Comparison of ENCODE assay signal across 14 mouse cellular contexts in the genomic region with DNA sequence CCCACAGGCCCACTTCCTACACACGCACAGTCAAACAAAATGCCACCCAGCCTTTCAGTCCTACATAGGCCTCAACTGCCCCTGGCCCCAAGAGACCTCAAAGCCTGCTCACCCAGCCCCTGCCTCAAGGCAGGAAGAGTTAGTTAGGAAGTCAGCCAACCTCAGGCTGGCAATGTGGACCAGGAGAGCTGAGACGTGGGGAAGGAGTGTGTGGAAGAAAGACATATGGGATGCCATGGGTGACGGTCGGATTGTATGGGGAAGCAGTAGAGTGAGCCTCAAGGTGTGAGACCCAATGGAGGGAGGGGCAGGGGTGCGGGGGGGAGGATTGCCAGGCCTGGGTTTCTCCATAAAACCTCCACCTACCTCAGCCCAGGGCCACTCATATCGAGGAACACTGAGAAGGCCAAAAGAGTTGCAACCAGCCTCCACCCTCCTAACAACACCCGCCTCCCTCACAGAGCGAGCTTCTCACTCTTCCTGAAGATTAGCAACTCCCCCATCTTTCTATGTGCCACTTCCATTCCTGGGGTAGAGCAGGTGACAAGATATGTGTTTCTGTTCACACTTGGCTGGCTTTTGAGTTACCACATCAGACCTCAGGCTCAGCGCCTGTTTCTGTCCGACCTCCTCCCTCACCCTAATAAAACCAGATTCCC. TPM values are rescaled to one million over a fixed set of nuclear protein-coding genes. Genes with fewer than 3 reads are reported as not detected.
DNase-seq lines count a peak whose midpoint lies in the region; ATAC-seq and TF ChIP-seq lines count a peak whose summit lies in the region.
"Had no signal": no experiment of that assay in that cellular context is flagged by ENCODE, and none has a peak within 500 bp of the region (broad histone marks: within the 10 kb centered on the region; RNA-seq: fewer than 3 reads in every experiment).

No protein-coding gene starts in this region.

- H3K36me3 ChIP-seq in forebrain, embryonic 10.5 days (replicated peaks): peaks cover 55% of the 10 kb centered on the region
- H3K36me3 ChIP-seq in forebrain, postnatal 0 days (ENCODE audit: insufficient read depth): peaks cover 3% of the 10 kb centered on the region; the same call in 1 of the 2 replicates
- no peaks in the 10 kb centered on the region for H3K36me3 ChIP-seq in lung, embryonic 15.5 days
- 0 out of 2 replicates have a peak, but pooled peaks cover 5% of the 10 kb centered on the region for H3K36me3 ChIP-seq in hindbrain, embryonic 14.5 days (replicated peaks; ENCODE audit: control insufficient read depth, insufficient read depth)
- no peaks in the 10 kb centered on the region for H3K36me3 ChIP-seq in stomach, embryonic 16.5 days (ENCODE audit: control insufficient read depth, insufficient read depth, low read length)

- no peak for ATAC-seq in forebrain, postnatal 0 days
- ATAC-seq in lung, embryonic 15.5 days (ENCODE audit: borderline replicate concordance, extremely low read depth, low FRiP score, low TSS enrichment): no peak
- no peak for ATAC-seq in hindbrain, embryonic 14.5 days (ENCODE audit: low FRiP score)
- no peak for ATAC-seq in stomach, embryonic 16.5 days (ENCODE audit: insufficient read depth, low FRiP score)

- no peaks in the 10 kb centered on the region for H3K9me3 ChIP-seq in forebrain, embryonic 10.5 days
- H3K9me3 ChIP-seq in forebrain, postnatal 0 days (ENCODE audit: low read length): no peaks in the 10 kb centered on the region
- H3K9me3 ChIP-seq in lung, embryonic 15.5 days: no peaks in the 10 kb centered on the region
- no peaks in the 10 kb centered on the region for H3K9me3 ChIP-seq in hindbrain, embryonic 14.5 days (ENCODE audit: control insufficient read depth, low read length)
- no peaks in the 10 kb centered on the region for H3K9me3 ChIP-seq in stomach, embryonic 16.5 days (replicated peaks; ENCODE audit: control insufficient read depth, low read length)
- H3K9me3 ChIP-seq: limb, embryonic 12.5 days had no signal

- 84% methylated on average over 10 of the region's 10 CpGs for WGBS in forebrain, embryonic 10.5 days
- 53% methylated on average over 10 of the region's 10 CpGs for WGBS in forebrain, postnatal 0 days
- 74% methylated on average over 10 of the region's 10 CpGs for WGBS in lung, embryonic 15.5 days
- WGBS in hindbrain, embryonic 14.5 days: 53% methylated on average over 10 of the region's 10 CpGs
- 74% methylated on average over 10 of the region's 10 CpGs for WGBS in stomach, embryonic 16.5 days

- TF ChIP-seq CTCF in forebrain, postnatal 0 days (IDR thresholded peaks at IDR 0.05; ENCODE audit: low read depth): no peak

- no peaks in the 10 kb centered on the region for H3K27me3 ChIP-seq in forebrain, embryonic 10.5 days (ENCODE audit: poor library complexity, severe bottlenecking)
- H3K27me3 ChIP-seq in forebrain, postnatal 0 days (ENCODE audit: insufficient read depth, low read length): no peaks in the 10 kb centered on the region
- H3K27me3 ChIP-seq in lung, embryonic 15.5 days: no peaks in the 10 kb centered on the region
- H3K27me3 ChIP-seq in hindbrain, embryonic 14.5 days (ENCODE audit: control insufficient read depth, insufficient read depth, low read length): no peaks in the 10 kb centered on the region
- H3K27me3 ChIP-seq in stomach, embryonic 16.5 days (ENCODE audit: control insufficient read depth, insufficient read depth, low read length): no peaks in the 10 kb centered on the region
- H3K27me3 ChIP-seq: limb, embryonic 12.5 days had no signal

- peak overlapping the region; percentile 16; the same call in 1 of the 2 replicates for H3K4me3 ChIP-seq in forebrain, embryonic 10.5 days
- no peak overlapping the region for H3K4me3 ChIP-seq in forebrain, postnatal 0 days (ENCODE audit: low read depth, low read length)
- H3K4me3 ChIP-seq in lung, embryonic 15.5 days: no peak overlapping the region
- H3K4me3 ChIP-seq in hindbrain, embryonic 14.5 days (replicated peaks; ENCODE audit: low read length): no peak overlapping the region
- no peak overlapping the region for H3K4me3 ChIP-seq in stomach, embryonic 16.5 days (replicated peaks; ENCODE audit: low read length)
- H3K4me3 ChIP-seq: limb, embryonic 12.5 days had no signal

- H3K4me2 ChIP-seq in forebrain, postnatal 0 days (ENCODE audit: low read depth): no peak overlapping the region
- no peak overlapping the region for H3K4me2 ChIP-seq in lung, embryonic 15.5 days
- H3K4me2 ChIP-seq in hindbrain, embryonic 14.5 days (replicated peaks): peak overlapping the region; percentile 3; the same call in 1 of the 2 replicates
- H3K4me2 ChIP-seq in stomach, embryonic 16.5 days (ENCODE audit: low read depth, low read length): no peak overlapping the region
- H3K4me2 ChIP-seq: limb, embryonic 12.5 days had no signal

- peaks cover 99% of the 10 kb centered on the region for H3K4me1 ChIP-seq in forebrain, embryonic 10.5 days
- H3K4me1 ChIP-seq in forebrain, postnatal 0 days (ENCODE audit: insufficient read depth): peaks cover 54% of the 10 kb centered on the region
- H3K4me1 ChIP-seq in lung, embryonic 15.5 days: peaks cover 55% of the 10 kb centered on the region
- peaks cover 88% of the 10 kb centered on the region for H3K4me1 ChIP-seq in hindbrain, embryonic 14.5 days (replicated peaks; ENCODE audit: control insufficient read depth, insufficient read depth, low read length)
- H3K4me1 ChIP-seq in stomach, embryonic 16.5 days (ENCODE audit: control insufficient read depth, insufficient read depth, low read length): peaks cover 50% of the 10 kb centered on the region

- no peak for DNase-seq in forebrain, embryonic 10.5 days (ENCODE audit: extremely low spot score, low spot score)
- no peak for DNase-seq in forebrain, postnatal 0 days
- no peak for DNase-seq in lung, adult 18-20 months
- DNase-seq in hindbrain, embryonic 14.5 days (ENCODE audit: low spot score): no peak
- DNase-seq in adrenal gland, postnatal 10 days: no peak
- no peak for DNase-seq in gastrocnemius, adult 8-10 months (ENCODE audit: low spot score in 2 of 2)
- DNase-seq: cerebellum, adult 9-10 months; gastrocnemius, postnatal 36 days; heart, postnatal 4 days; kidney, postnatal 36 days had no signal

- H3K27ac ChIP-seq in forebrain, embryonic 10.5 days: peak overlapping the region; percentile 95
- no peak overlapping the region for H3K27ac ChIP-seq in forebrain, postnatal 0 days (ENCODE audit: low read depth, low read length)
- peak overlapping the region; percentile 44 for H3K27ac ChIP-seq in lung, embryonic 15.5 days
- H3K27ac ChIP-seq in hindbrain, embryonic 14.5 days: no peak overlapping the region
- peak overlapping the region; percentile 80 for H3K27ac ChIP-seq in stomach, embryonic 16.5 days (ENCODE audit: low read length)

- H3K9ac ChIP-seq in forebrain, postnatal 0 days: no peak overlapping the region
- H3K9ac ChIP-seq in lung, embryonic 15.5 days: no peak overlapping the region
- peak overlapping the region; percentile 19; the same call in 1 of the 2 replicates for H3K9ac ChIP-seq in hindbrain, embryonic 14.5 days
- H3K9ac ChIP-seq in stomach, embryonic 16.5 days (ENCODE audit: low read length): peak overlapping the region; percentile 34; the same call in 1 of the 2 replicates
- H3K9ac ChIP-seq: limb, embryonic 12.5 days had no signal

RNA-seq across cellular contexts. Expression of a gene that starts 8.3 kb away (rescaled TPM):
- polyA plus RNA-seq in forebrain, embryonic 10.5 days (2016; fragmentation: Nextera tagmentation; extraction: Ambion mirVana): 40.6 and 41.7 TPM in 2 replicates
- total RNA-seq in forebrain, postnatal 0 days (2014; rRNA removed): 47.2 and 63.4 TPM in 2 replicates
- 35.3 and 37.3 TPM in 2 replicates for polyA plus RNA-seq in forebrain, postnatal 0 days (2015; fragmentation: Nextera tagmentation; extraction: Ambion mirVana)
- polyA plus RNA-seq in lung, embryonic 15.5 days (2015; fragmentation: Nextera tagmentation; extraction: Ambion mirVana): 11.5 and 14.1 TPM in 2 replicates
- polyA plus RNA-seq in hindbrain, embryonic 14.5 days (2014; fragmentation: Nextera tagmentation; extraction: Ambion mirVana): 48.9 and 49.5 TPM in 2 replicates
- polyA plus RNA-seq in stomach, embryonic 16.5 days (2015; fragmentation: Nextera tagmentation; extraction: Ambion mirVana): 9.7 and 10.6 TPM in 2 replicates
- 10 to 100 TPM in 1 of 2 experiments, 1 to 10 TPM in 1; 6.3 to 10.6 TPM for total RNA-seq in adrenal gland, postnatal 10 days (2021)
- total RNA-seq in gastrocnemius, adult 8-10 months (2022): 1 to 10 TPM in 1 of 4 experiments, under 1 TPM in 3; 0.75 to 1.4 (median 0.85) TPM

RNA-seq across cellular contexts. Expression of a gene that starts 37.4 kb away (rescaled TPM):
- 1.6 and 2.7 TPM in 2 replicates for polyA plus RNA-seq in forebrain, embryonic 10.5 days (2016; fragmentation: Nextera tagmentation; extraction: Ambion mirVana)
- 0.95 and 1.0 TPM in 2 replicates for total RNA-seq in forebrain, postnatal 0 days (2014; rRNA removed)
- 0.20 and 0.47 TPM in 2 replicates for polyA plus RNA-seq in forebrain, postnatal 0 days (2015; fragmentation: Nextera tagmentation; extraction: Ambion mirVana)
- not detected in 2 replicates for polyA plus RNA-seq in lung, embryonic 15.5 days (2015; fragmentation: Nextera tagmentation; extraction: Ambion mirVana)
- 2.7 and 3.6 TPM in 2 replicates for polyA plus RNA-seq in hindbrain, embryonic 14.5 days (2014; fragmentation: Nextera tagmentation; extraction: Ambion mirVana)
- polyA plus RNA-seq in stomach, embryonic 16.5 days (2015; fragmentation: Nextera tagmentation; extraction: Ambion mirVana): not detected in 2 replicates
- total RNA-seq in adrenal gland, postnatal 10 days (2021): under 1 TPM in 1 of 2 experiments, not detected in 1; 0.09 TPM
- not detected for total RNA-seq in gastrocnemius, adult 8-10 months (2022)
- total RNA-seq: ES-E14; gastrocnemius, postnatal 36 days; heart, postnatal 4 days had no signal

Comparison
In these comparisons a context has a peak if more than half of its experiments do, and no peak if none do; other contexts are left out.
1. H3K27ac ChIP-seq: peak in forebrain, embryonic 10.5 days (single experiment), lung, embryonic 15.5 days (single experiment) and stomach, embryonic 16.5 days (single experiment); none in forebrain, postnatal 0 days (single experiment) and hindbrain, embryonic 14.5 days (single experiment).
2. H3K9ac ChIP-seq: peak in hindbrain, embryonic 14.5 days (single experiment) and stomach, embryonic 16.5 days (single experiment); none in forebrain, postnatal 0 days (single experiment) and lung, embryonic 15.5 days (single experiment).